In the genomic region with DNA sequence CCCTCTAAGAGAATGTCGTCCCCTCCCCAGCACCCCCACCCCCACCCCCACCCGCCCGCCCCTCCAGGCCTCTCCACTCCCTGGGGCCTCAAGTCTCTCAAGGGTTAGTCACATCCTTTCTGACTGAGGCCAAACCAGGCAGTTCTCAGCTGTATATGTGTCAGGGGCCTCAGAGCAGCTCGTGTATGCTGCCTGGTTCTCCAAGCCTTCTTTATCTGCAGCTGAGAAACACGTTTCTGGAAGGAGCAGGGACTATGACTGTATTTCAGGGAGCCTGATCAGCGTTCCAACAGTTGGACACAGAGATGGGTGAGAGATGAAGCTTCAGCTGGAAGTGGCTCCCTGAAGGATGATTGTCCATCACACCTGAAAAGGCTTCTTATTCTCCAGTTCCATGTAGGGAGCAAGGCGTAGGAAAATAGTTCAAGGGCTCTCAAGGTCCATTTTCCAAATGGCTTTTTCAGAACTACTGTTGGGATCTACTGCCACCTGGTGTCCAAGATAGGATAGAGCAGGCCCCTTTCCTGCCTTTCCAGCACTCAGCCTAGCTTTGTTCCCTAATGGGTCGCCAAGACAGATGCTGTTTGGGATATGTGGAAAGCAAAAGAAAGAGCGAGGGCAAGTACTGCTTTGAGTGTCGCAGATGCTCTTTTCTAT, we compare ENCODE assay signal across 9 mouse cellular contexts. TPM values are rescaled to one million over a fixed set of nuclear protein-coding genes. Genes with fewer than 3 reads are reported as not detected.
DNase-seq lines count a peak whose midpoint lies in the region; ATAC-seq and TF ChIP-seq lines count a peak whose summit lies in the region.
"Had no signal": no experiment of that assay in that cellular context is flagged by ENCODE, and none has a peak within 500 bp of the region (broad histone marks: within the 10 kb centered on the region; RNA-seq: fewer than 3 reads in every experiment).

No protein-coding gene starts in this region.

- H3K4me2 ChIP-seq in forebrain, embryonic 13.5 days: peak overlapping the region; percentile 25; the same call in 1 of the 2 replicates
- no peak overlapping the region for H3K4me2 ChIP-seq in lung, postnatal 0 days (replicated peaks; ENCODE audit: low read depth, low read length)

- H3K9ac ChIP-seq in ES-E14 (ENCODE audit: insufficient read depth, low read depth, low read length, poor library complexity, severe bottlenecking): peak overlapping the region; percentile 43; the same call in 1 of the 2 replicates
- no peak overlapping the region for H3K9ac ChIP-seq in forebrain, embryonic 13.5 days
- H3K9ac ChIP-seq in lung, postnatal 0 days (replicated peaks; ENCODE audit: low read depth): no peak overlapping the region

- peaks cover 0 to 6% of the 10 kb centered on the region in 2 experiments; a peak in 1 of 4 replicates for H3K4me1 ChIP-seq in ES-E14 (ENCODE audit: control insufficient read depth in 2 of 2, insufficient read depth in 2 of 2, low read length in 2 of 2, poor library complexity in 1 of 2)
- H3K4me1 ChIP-seq in forebrain, embryonic 13.5 days: peaks cover 4% of the 10 kb centered on the region
- no peaks in the 10 kb centered on the region for H3K4me1 ChIP-seq in lung, postnatal 0 days (ENCODE audit: insufficient read depth, low read depth, low read length)

- ATAC-seq in forebrain, embryonic 13.5 days: no peak
- ATAC-seq in lung, postnatal 0 days: no peak

- peak overlapping the region; percentile 53; the same call in 1 of the 2 replicates for H3K27ac ChIP-seq in ES-E14 (ENCODE audit: insufficient read depth, low read depth, low read length, poor library complexity, severe bottlenecking)
- H3K27ac ChIP-seq in forebrain, embryonic 13.5 days: no peak overlapping the region; the same call in 1 of the 2 replicates
- peak overlapping the region; percentile 79 for H3K27ac ChIP-seq in layer of hippocampus, adult 2 months
- H3K27ac ChIP-seq in lung, postnatal 0 days (ENCODE audit: low read length): no peak overlapping the region

- DNase-seq in ES-E14 (ENCODE audit: low read depth, low spot score): peak; percentile 54
- DNase-seq in c-Kit-positive CD71-positive TER-119-positive erythroid progenitor cells, embryonic 14.5 days (ENCODE audit: low spot score): peak; percentile 50
- DNase-seq in heart, postnatal 14 days: peak; percentile 53 to 70
- DNase-seq in layer of hippocampus, adult 2 months (ENCODE audit: low spot score in 2 of 2): peak; percentile 59 to 66
- DNase-seq in lung, postnatal 0 days (ENCODE audit: low spot score): peak; percentile 77
- peak; percentile 45 for DNase-seq in retina, adult 2 months (ENCODE audit: low read depth, low spot score)
- peak; percentile 54 for DNase-seq in thymus, postnatal 4 days

- no peaks in the 10 kb centered on the region for H3K36me3 ChIP-seq in ES-E14 (ENCODE audit: control insufficient read depth, insufficient read depth, low read length, poor library complexity, severe bottlenecking)
- H3K36me3 ChIP-seq in forebrain, embryonic 13.5 days (ENCODE audit: poor library complexity, severe bottlenecking): no peaks in the 10 kb centered on the region
- no peaks in the 10 kb centered on the region for H3K36me3 ChIP-seq in lung, postnatal 0 days (ENCODE audit: insufficient read depth, low read length)

- intact Hi-C loops in heart, postnatal 14 days (cut with DNase I): loop anchor here (1.0 to 5.0 kb wide), 2 partner anchors 88 to 197 kb away; no protein-coding TSS in a partner anchor

- no peak; the same call in 1 of the 2 replicates for TF ChIP-seq EP300 in lung, postnatal 0 days (IDR thresholded peaks at IDR 0.05)

- peak; percentile 90 for TF ChIP-seq CTCF in layer of hippocampus, adult 2 months (conservative IDR thresholded peaks at IDR 0.05)
- peak; percentile 83 for TF ChIP-seq CTCF in lung, postnatal 0 days (IDR thresholded peaks at IDR 0.05)

- no peak overlapping the region for H3K4me3 ChIP-seq in ES-E14 (ENCODE audit: insufficient read depth in 1 of 2, low read depth in 1 of 2, low read length in 2 of 2, poor library complexity in 1 of 2, severe bottlenecking in 1 of 2)
- no peak overlapping the region for H3K4me3 ChIP-seq in forebrain, embryonic 13.5 days
- no peak overlapping the region for H3K4me3 ChIP-seq in layer of hippocampus, adult 2 months
- H3K4me3 ChIP-seq in lung, postnatal 0 days (ENCODE audit: low read depth, low read length): no peak overlapping the region

- 21% methylated on average over 7 of the region's 10 CpGs for WGBS in forebrain, embryonic 13.5 days
- 15% methylated on average over 8 of the region's 10 CpGs for WGBS in lung, postnatal 0 days

- H3K27me3 ChIP-seq in forebrain, embryonic 13.5 days: no peaks in the 10 kb centered on the region
- no peaks in the 10 kb centered on the region for H3K27me3 ChIP-seq in lung, postnatal 0 days (replicated peaks; ENCODE audit: insufficient read depth, low read length)

- H3K9me3 ChIP-seq in ES-E14 (ENCODE audit: control insufficient read depth, insufficient read depth, low read depth, low read length): no peaks in the 10 kb centered on the region
- H3K9me3 ChIP-seq in forebrain, embryonic 13.5 days (replicated peaks): no peaks in the 10 kb centered on the region
- H3K9me3 ChIP-seq in lung, postnatal 0 days (ENCODE audit: low read length): no peaks in the 10 kb centered on the region

- in situ Hi-C loops in ES-E14 (cut with MboI; ENCODE audit: low sequenced_read_pairs in 2 of 2, unreplicated experiment in 2 of 2): loop anchor here (10.0 to 25.0 kb wide), 2 partner anchors 192 to 195 kb away; no protein-coding TSS in a partner anchor

TF ChIP-seq in ES-E14, 5 proteins besides CTCF, POLR2A, EP300 and RAD21:
- TF ChIP-seq MAFK (IDR thresholded peaks at IDR 0.05; ENCODE audit: insufficient read depth, low read depth, low read length): no peak
- peak; percentile 83 for TF ChIP-seq ZC3H11A (IDR thresholded peaks at IDR 0.05; ENCODE audit: borderline replicate concordance, low read depth, low read length)
- TF ChIP-seq HCFC1 (IDR thresholded peaks at IDR 0.05; ENCODE audit: borderline replicate concordance, insufficient read depth, low read length): no peak
- no peak for TF ChIP-seq ZNF384 (IDR thresholded peaks at IDR 0.05; ENCODE audit: low read depth, low read length)

RNA-seq across cellular contexts. Expression of a gene that starts 30.5 kb away (rescaled TPM):
- total RNA-seq in ES-E14 (2012; rRNA removed): 0.13 and 2.0 TPM in 2 replicates
- polyA plus RNA-seq in forebrain, embryonic 13.5 days (2015; fragmentation: Nextera tagmentation; extraction: Ambion mirVana): 33.8 and 43.0 TPM in 2 replicates
- under 1 TPM; 0.51 to 0.69 TPM for total RNA-seq in heart, postnatal 14 days (2021)
- total RNA-seq in layer of hippocampus, adult 2 months (2021): 100 to 1,000 TPM; 178 to 182 TPM
- 0.25 and 0.29 TPM in 2 replicates for polyA plus RNA-seq in lung, postnatal 0 days (2015; fragmentation: Nextera tagmentation; extraction: Ambion mirVana)
- total RNA-seq: hematopoietic stem cell, adult 5-6 weeks had no signal

RNA-seq across cellular contexts. Expression of a gene that starts 46.7 kb away (rescaled TPM):
- 6.3 and 16.9 TPM in 2 replicates for total RNA-seq in ES-E14 (2012; rRNA removed)
- polyA plus RNA-seq in forebrain, embryonic 13.5 days (2015; fragmentation: Nextera tagmentation; extraction: Ambion mirVana): 0.23 and 0.25 TPM in 2 replicates
- total RNA-seq in heart, postnatal 14 days (2021): not detected
- 10 to 100 TPM in 1 of 2 experiments, 1 to 10 TPM in 1; 9.0 to 11.2 TPM for total RNA-seq in layer of hippocampus, adult 2 months (2021)
- 1.6 and 2.0 TPM in 2 replicates for polyA plus RNA-seq in lung, postnatal 0 days (2015; fragmentation: Nextera tagmentation; extraction: Ambion mirVana)
- total RNA-seq: hematopoietic stem cell, adult 5-6 weeks had no signal

RNA-seq across cellular contexts. Expression of a gene that starts 55.7 kb away (rescaled TPM):
- 26.7 and 27.0 TPM in 2 replicates for total RNA-seq in ES-E14 (2012; rRNA removed)
- polyA plus RNA-seq in forebrain, embryonic 13.5 days (2015; fragmentation: Nextera tagmentation; extraction: Ambion mirVana): 31.3 and 31.7 TPM in 2 replicates
- total RNA-seq in heart, postnatal 14 days (2021): 10 to 100 TPM; 22.5 to 25.8 TPM
- 10 to 100 TPM; 29.5 to 36.6 TPM for total RNA-seq in layer of hippocampus, adult 2 months (2021)
- polyA plus RNA-seq in lung, postnatal 0 days (2015; fragmentation: Nextera tagmentation; extraction: Ambion mirVana): 19.8 and 20.6 TPM in 2 replicates

Comparison
In these comparisons a context has a peak if more than half of its experiments do, and no peak if none do; other contexts are left out.
1. H3K27ac ChIP-seq: peak in ES-E14 (single experiment) and layer of hippocampus, adult 2 months (single experiment); none in forebrain, embryonic 13.5 days (single experiment) and lung, postnatal 0 days (single experiment).
2. RNA of a gene that starts 30.5 kb away (total RNA-seq): 178 to 182 TPM in layer of hippocampus, adult 2 months; 0.51 to 0.69 TPM in heart, postnatal 14 days and 0.13 to 2.0 TPM in ES-E14; every median in the first group is over 10 times any median in the second.
3. Peak in every context shown above with its lines, with median percentiles within 50 percentile points of each other: DNase-seq.